Mouse (Mus musculus): ENCODE data around the gene Zbtb20. TPM values are rescaled to one million over a fixed set of nuclear protein-coding genes. Genes with fewer than 3 reads are reported as not detected.

The Zbtb20 gene
- polyA plus RNA-seq, 1 experiment from 2014 or later = 44.1 TPM

- no peaks in the 10 kb centered on the region; the same call in 1 of the 2 replicates for H3K36me3 ChIP-seq (ENCODE audit: control insufficient read depth, insufficient read depth, low read length)
- H3K27me3 ChIP-seq (ENCODE audit: control insufficient read depth, insufficient read depth, low read length) = no peaks in the 10 kb centered on the region
- no peaks in the 10 kb centered on the region for H3K9me3 ChIP-seq (ENCODE audit: control insufficient read depth, low read length)
- H3K4me1 ChIP-seq (ENCODE audit: control insufficient read depth, insufficient read depth, low read length) = no peaks in the 10 kb centered on the region
- H3K27ac ChIP-seq (ENCODE audit: low read depth, low read length) = no peak overlapping the region
- no peak for ATAC-seq (ENCODE audit: insufficient read depth, low FRiP score, low TSS enrichment)
- H3K4me2 ChIP-seq (ENCODE audit: low read depth) = no peak overlapping the region
- H3K4me3 ChIP-seq (ENCODE audit: low read depth, low read length) = no peak overlapping the region
- no peak for DNase-seq (ENCODE audit: low spot score)
- WGBS = 84% methylated on average over 21 of the region's 21 CpGs
- H3K9ac ChIP-seq (ENCODE audit: low read length) = no peak overlapping the region
Measured at GRCm38 (mm10) chr16:43638406-43639049, 762.8 kb downstream of the Zbtb20 start.

DNA sequence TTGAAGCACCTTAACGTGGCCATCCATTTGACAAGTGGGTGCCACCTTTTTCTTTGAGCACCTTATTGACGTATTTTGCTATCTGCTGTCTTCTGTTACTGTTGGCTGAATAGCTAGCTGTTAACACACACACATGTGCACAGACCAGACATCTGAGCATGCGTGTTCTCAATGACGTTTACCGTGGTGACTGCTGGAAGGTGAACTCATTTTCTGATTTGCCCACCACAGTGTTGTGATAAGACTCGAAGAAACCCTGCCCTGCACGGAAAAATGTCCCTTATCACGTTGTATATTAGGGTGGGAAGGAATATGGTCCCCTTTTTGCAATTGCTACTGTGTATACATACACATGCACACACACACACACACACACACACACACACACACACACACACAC is 765.5 kb downstream of the Zbtb20 start:
- 89% methylated on average over 8 of the region's 8 CpGs for WGBS
- H3K4me1 ChIP-seq (ENCODE audit: control insufficient read depth, insufficient read depth, low read length) = no peaks in the 10 kb centered on the region
- no peaks in the 10 kb centered on the region for H3K27me3 ChIP-seq (ENCODE audit: control insufficient read depth, insufficient read depth, low read length)
- no peaks in the 10 kb centered on the region; the same call in 1 of the 2 replicates for H3K36me3 ChIP-seq (ENCODE audit: control insufficient read depth, insufficient read depth, low read length)
- no peak for DNase-seq (ENCODE audit: low spot score)
- no peak for ATAC-seq (ENCODE audit: insufficient read depth, low FRiP score, low TSS enrichment)
- H3K4me2 ChIP-seq (ENCODE audit: low read depth) = no peak overlapping the region
- H3K27ac ChIP-seq (ENCODE audit: low read depth, low read length) = no peak overlapping the region
- no peak overlapping the region for H3K9ac ChIP-seq (ENCODE audit: low read length)
- no peaks in the 10 kb centered on the region for H3K9me3 ChIP-seq (ENCODE audit: control insufficient read depth, low read length)
- H3K4me3 ChIP-seq (ENCODE audit: low read depth, low read length) = no peak overlapping the region

DNA sequence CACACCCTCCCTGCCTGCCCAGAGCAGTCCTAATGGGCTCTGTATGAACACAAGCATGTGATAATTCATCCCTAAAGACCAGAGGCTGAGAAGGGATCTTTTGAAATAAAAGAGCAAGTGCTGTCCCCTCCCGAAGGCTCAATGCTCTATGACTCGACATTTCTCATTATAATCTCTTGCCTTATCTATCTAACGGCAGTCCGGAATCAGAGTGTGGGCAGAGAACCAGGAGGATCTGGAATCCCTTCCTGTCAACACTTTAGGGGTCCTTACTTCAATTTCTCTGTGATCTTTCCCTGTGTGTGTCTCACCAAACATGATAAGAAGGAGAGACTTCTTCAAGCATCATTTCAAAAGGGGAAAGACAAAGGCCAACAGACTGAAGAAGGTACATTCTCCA is 770.2 kb downstream of the Zbtb20 start:
- Histone ChIP-seq H3K4me2 (ENCODE audit: low read depth) (no peak overlapping the region), H3K4me3 (ENCODE audit: low read depth, low read length) (no peak overlapping the region), H3K27ac (ENCODE audit: low read depth, low read length) (no peak overlapping the region), H3K4me1 (ENCODE audit: control insufficient read depth, insufficient read depth, low read length) (no peaks in the 10 kb centered on the region), H3K9ac (ENCODE audit: low read length) (no peak overlapping the region), H3K27me3 (ENCODE audit: control insufficient read depth, insufficient read depth, low read length) (no peaks in the 10 kb centered on the region), H3K9me3 (ENCODE audit: control insufficient read depth, low read length) (no peaks in the 10 kb centered on the region), H3K36me3 (ENCODE audit: control insufficient read depth, insufficient read depth, low read length) (no peaks in the 10 kb centered on the region)
- WGBS = 76% methylated on average over 4 of the region's 4 CpGs
- no peak for DNase-seq (ENCODE audit: low spot score)
- ATAC-seq (ENCODE audit: insufficient read depth, low FRiP score, low TSS enrichment) = no peak

- Histone ChIP-seq H3K36me3 (ENCODE audit: control insufficient read depth, insufficient read depth, low read length) (no peaks in the 10 kb centered on the region), H3K4me2 (ENCODE audit: low read depth) (no peak overlapping the region), H3K9ac (ENCODE audit: low read length) (no peak overlapping the region), H3K27me3 (ENCODE audit: control insufficient read depth, insufficient read depth, low read length) (no peaks in the 10 kb centered on the region), H3K4me1 (ENCODE audit: control insufficient read depth, insufficient read depth, low read length) (no peaks in the 10 kb centered on the region), H3K4me3 (ENCODE audit: low read depth, low read length) (no peak overlapping the region), H3K9me3 (ENCODE audit: control insufficient read depth, low read length) (no peaks in the 10 kb centered on the region), H3K27ac (ENCODE audit: low read depth, low read length) (no peak overlapping the region)
- DNase-seq (ENCODE audit: low spot score) (no peak), ATAC-seq (ENCODE audit: insufficient read depth, low FRiP score, low TSS enrichment) (no peak)
- 88% methylated on average over 3 of the region's 3 CpGs for WGBS
Measured at GRCm38 (mm10) chr16:43646943-43647342, 771.3 kb downstream of the Zbtb20 start.

DNA sequence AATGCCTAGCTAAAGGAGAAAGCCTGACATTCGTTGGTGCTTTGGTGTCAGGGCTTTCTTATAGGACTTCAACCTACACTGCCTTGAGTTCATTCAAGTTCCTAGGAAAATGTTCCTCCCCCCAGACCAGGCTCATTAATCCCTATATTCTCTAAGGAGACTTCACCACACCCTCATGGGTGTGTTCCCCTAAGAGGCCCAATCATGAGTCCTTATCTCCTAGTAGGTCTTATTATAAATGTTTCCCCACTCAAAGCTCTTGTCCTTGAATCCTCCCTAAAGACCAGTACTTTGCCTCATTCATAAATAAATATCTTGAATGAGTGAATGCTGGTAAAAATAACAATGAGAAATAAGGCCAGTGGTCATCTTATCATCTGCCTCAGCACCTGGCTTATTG is 772.0 kb downstream of the Zbtb20 start:
- no peaks in the 10 kb centered on the region for H3K9me3 ChIP-seq (ENCODE audit: control insufficient read depth, low read length)
- DNase-seq (ENCODE audit: low spot score) (no peak), ATAC-seq (ENCODE audit: insufficient read depth, low FRiP score, low TSS enrichment) (no peak)
- no peaks in the 10 kb centered on the region for H3K36me3 ChIP-seq (ENCODE audit: control insufficient read depth, insufficient read depth, low read length)
- no peak overlapping the region for H3K27ac ChIP-seq (ENCODE audit: low read depth, low read length)
- H3K4me1 ChIP-seq (ENCODE audit: control insufficient read depth, insufficient read depth, low read length) = no peaks in the 10 kb centered on the region
- WGBS = 85% methylated on average over 1 of the region's 1 CpGs
- no peak overlapping the region for H3K4me3 ChIP-seq (ENCODE audit: low read depth, low read length)
- no peaks in the 10 kb centered on the region for H3K27me3 ChIP-seq (ENCODE audit: control insufficient read depth, insufficient read depth, low read length)
- no peak overlapping the region for H3K9ac ChIP-seq (ENCODE audit: low read length)
- no peak overlapping the region for H3K4me2 ChIP-seq (ENCODE audit: low read depth)

DNA sequence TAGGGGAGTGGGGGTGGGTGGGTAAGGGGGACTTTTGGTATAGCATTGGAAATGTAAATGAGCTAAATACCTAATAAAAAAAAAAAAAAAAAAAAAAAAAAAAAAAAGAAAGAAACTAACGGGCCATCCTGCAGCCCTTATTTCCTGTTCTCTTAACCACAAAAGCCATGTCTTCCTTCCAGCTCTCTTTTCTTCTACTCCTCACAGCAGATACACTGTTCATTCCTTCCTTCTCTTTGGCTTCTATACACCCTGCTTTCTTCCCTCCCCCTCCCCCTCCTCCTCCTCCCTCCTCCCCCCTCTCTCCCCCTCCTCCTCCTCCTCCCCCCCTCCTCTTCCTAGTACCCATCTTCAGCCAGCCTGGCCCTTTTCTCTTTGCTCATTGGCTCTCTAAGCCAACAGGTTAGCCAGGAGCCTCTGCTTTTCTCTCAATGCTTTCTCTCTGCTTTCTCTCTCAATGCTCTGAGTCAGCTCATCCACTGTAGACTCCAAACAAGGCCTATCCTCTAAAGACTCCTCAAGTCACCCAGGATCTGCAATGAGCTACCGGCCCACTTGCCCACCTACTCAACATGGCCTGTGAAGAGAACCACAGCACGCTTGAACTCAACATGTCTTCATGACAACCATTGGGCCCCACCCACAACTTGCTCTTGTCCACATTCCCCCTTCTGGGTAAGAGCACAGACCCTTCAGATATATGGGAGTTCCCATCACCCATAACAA is 774.8 kb downstream of the Zbtb20 start:
- no peak overlapping the region for H3K4me3 ChIP-seq (ENCODE audit: low read depth, low read length)
- H3K4me2 ChIP-seq (ENCODE audit: low read depth) = no peak overlapping the region
- no peak overlapping the region for H3K27ac ChIP-seq (ENCODE audit: low read depth, low read length)
- H3K27me3 ChIP-seq (ENCODE audit: control insufficient read depth, insufficient read depth, low read length) = no peaks in the 10 kb centered on the region
- WGBS = 89% methylated on average over 3 of the region's 3 CpGs
- no peak overlapping the region for H3K9ac ChIP-seq (ENCODE audit: low read length)
- DNase-seq (ENCODE audit: low spot score) = no peak
- no peak for ATAC-seq (ENCODE audit: insufficient read depth, low FRiP score, low TSS enrichment)
- no peaks in the 10 kb centered on the region for H3K4me1 ChIP-seq (ENCODE audit: control insufficient read depth, insufficient read depth, low read length)
- H3K9me3 ChIP-seq (ENCODE audit: control insufficient read depth, low read length) = no peaks in the 10 kb centered on the region
- H3K36me3 ChIP-seq (ENCODE audit: control insufficient read depth, insufficient read depth, low read length) = no peaks in the 10 kb centered on the region

DNA sequence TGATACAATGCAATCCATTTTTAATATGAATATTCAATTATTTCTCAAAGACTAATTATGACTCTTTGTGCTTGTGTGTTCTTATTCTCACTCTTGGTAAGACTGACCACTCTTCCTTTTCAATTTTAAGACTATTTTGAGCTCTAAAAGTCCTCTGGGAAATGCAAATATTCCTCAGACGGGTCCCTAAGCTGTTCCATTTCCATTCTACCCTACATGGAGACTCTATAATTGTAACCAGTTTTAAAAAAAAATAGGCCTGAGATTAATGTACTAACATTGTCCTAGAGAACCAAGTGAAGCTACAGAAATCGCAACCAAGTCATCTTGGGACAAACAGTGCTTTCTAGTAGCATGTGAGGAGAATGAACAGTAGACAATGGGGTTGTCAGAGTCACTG is 777.6 kb downstream of the Zbtb20 start:
- no peaks in the 10 kb centered on the region for H3K9me3 ChIP-seq (ENCODE audit: control insufficient read depth, low read length)
- no peak for DNase-seq (ENCODE audit: low spot score)
- H3K27ac ChIP-seq (ENCODE audit: low read depth, low read length) = no peak overlapping the region
- no peak overlapping the region for H3K4me3 ChIP-seq (ENCODE audit: low read depth, low read length)
- no peaks in the 10 kb centered on the region for H3K27me3 ChIP-seq (ENCODE audit: control insufficient read depth, insufficient read depth, low read length)
- ATAC-seq (ENCODE audit: insufficient read depth, low FRiP score, low TSS enrichment) = no peak
- H3K36me3 ChIP-seq (ENCODE audit: control insufficient read depth, insufficient read depth, low read length) = no peaks in the 10 kb centered on the region
- no peaks in the 10 kb centered on the region for H3K4me1 ChIP-seq (ENCODE audit: control insufficient read depth, insufficient read depth, low read length)
- 87% methylated on average over 2 of the region's 2 CpGs for WGBS
- no peak overlapping the region for H3K4me2 ChIP-seq (ENCODE audit: low read depth)
- no peak overlapping the region for H3K9ac ChIP-seq (ENCODE audit: low read length)

- Histone ChIP-seq H3K9me3 (ENCODE audit: control insufficient read depth, low read length) (no peaks in the 10 kb centered on the region), H3K27ac (ENCODE audit: low read depth, low read length) (no peak overlapping the region), H3K4me3 (ENCODE audit: low read depth, low read length) (no peak overlapping the region), H3K9ac (ENCODE audit: low read length) (no peak overlapping the region), H3K4me1 (ENCODE audit: control insufficient read depth, insufficient read depth, low read length) (no peaks in the 10 kb centered on the region), H3K4me2 (ENCODE audit: low read depth) (no peak overlapping the region), H3K36me3 (ENCODE audit: control insufficient read depth, insufficient read depth, low read length) (no peaks in the 10 kb centered on the region), H3K27me3 (ENCODE audit: control insufficient read depth, insufficient read depth, low read length) (no peaks in the 10 kb centered on the region)
- ATAC-seq (ENCODE audit: insufficient read depth, low FRiP score, low TSS enrichment) = no peak
- DNase-seq (ENCODE audit: low spot score) = no peak
- 93% methylated on average over 3 of the region's 3 CpGs for WGBS
Measured at GRCm38 (mm10) chr16:43654269-43654668, 778.6 kb downstream of the Zbtb20 start.

GRCm38 (mm10) chr16:43655183-43655787 is 779.6 kb downstream of the Zbtb20 start:
- Histone ChIP-seq H3K4me1 (ENCODE audit: control insufficient read depth, insufficient read depth, low read length) (no peaks in the 10 kb centered on the region), H3K36me3 (ENCODE audit: control insufficient read depth, insufficient read depth, low read length) (no peaks in the 10 kb centered on the region), H3K9me3 (ENCODE audit: control insufficient read depth, low read length) (no peaks in the 10 kb centered on the region), H3K9ac (ENCODE audit: low read length) (no peak overlapping the region), H3K4me2 (ENCODE audit: low read depth) (no peak overlapping the region), H3K27ac (ENCODE audit: low read depth, low read length) (no peak overlapping the region), H3K4me3 (ENCODE audit: low read depth, low read length) (no peak overlapping the region), H3K27me3 (ENCODE audit: control insufficient read depth, insufficient read depth, low read length) (no peaks in the 10 kb centered on the region)
- 84% methylated on average over 6 of the region's 6 CpGs for WGBS
- no peak for ATAC-seq (ENCODE audit: insufficient read depth, low FRiP score, low TSS enrichment)
- DNase-seq (ENCODE audit: low spot score) = no peak

All from neural tube, embryonic 11.5 days (tissue).